Mouse (Mus musculus): ENCODE results near the gene Sncg. TPM values are rescaled to one million over a fixed set of nuclear protein-coding genes. Genes with fewer than 3 reads are reported as not detected.
"Not testable (repeated sequence)": the region's sequence is repeated elsewhere in the genome, so short reads cannot be mapped to it uniquely, and the experiment has no call there.

The Sncg gene
- total and polyA plus RNA-seq, 3 experiments: 0.21 to 0.50 (median 0.27) TPM

DNA sequence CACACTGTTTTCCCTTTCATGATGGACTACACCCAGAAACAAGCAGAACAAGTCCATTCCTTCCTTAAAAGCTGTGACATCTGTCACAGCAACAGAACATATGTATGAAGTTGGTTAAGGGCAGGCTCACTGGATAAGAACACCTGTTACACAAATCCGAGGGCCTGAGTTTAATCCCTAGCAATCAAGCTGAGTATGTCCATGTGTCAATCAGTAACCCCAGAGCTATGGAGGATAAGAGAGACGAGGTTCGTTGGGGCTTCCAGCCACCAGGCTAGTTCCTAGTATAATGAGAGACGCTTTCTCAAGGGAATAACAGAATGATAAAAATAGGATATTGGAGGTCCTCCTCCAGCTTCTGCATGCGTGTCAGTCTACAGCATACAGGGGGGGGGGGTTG is 42.9 kb upstream of the Sncg start:
- in situ Hi-C loops (cut with MboI; ENCODE audit: low pct_ligation_motif_present, low pct_unique_long_range_greater_than_20kb, low sequenced_read_pairs) (no loop called here), dilution Hi-C loops (cut with MboI; ENCODE audit: extremely low pct_ligation_motif_present, extremely low pct_unique_long_range_greater_than_20kb, low sequenced_read_pairs) (no loop called here)
- Histone ChIP-seq H3K27ac (ENCODE audit: insufficient read depth, low read depth) (no peak overlapping the region), H3K36me3 (replicated peaks in 1 of 2; ENCODE audit: control insufficient read depth in 1 of 2, insufficient read depth in 1 of 2, low read length in 1 of 2) (peaks cover 35 to 72% of the 10 kb centered on the region in 2 experiments), H3K4me1 (ENCODE audit: control insufficient read depth in 1 of 2, insufficient read depth in 2 of 2) (no peaks in the 10 kb centered on the region), H3K4me2 (ENCODE audit: insufficient read depth, low read depth, poor library complexity, severe bottlenecking) (no peak overlapping the region), H3K4me3 (replicated peaks in 1 of 3; ENCODE audit: low read depth in 2 of 3, low read length in 2 of 3, poor library complexity in 1 of 3) (no peak overlapping the region), H3K9me3 (replicated peaks; ENCODE audit: low read length) (no peaks in the 10 kb centered on the region), H3K27me3 (replicated peaks) (no peaks in the 10 kb centered on the region), H3K9ac (ENCODE audit: insufficient read depth, low read depth) (no peak overlapping the region), H3K79me2 (replicated peaks; ENCODE audit: control insufficient read depth, extremely low read depth, insufficient read depth, poor library complexity, severe bottlenecking) (no peaks in the 10 kb centered on the region)
- DNase-seq (ENCODE audit: extremely low read depth): no peak
- TF ChIP-seq KAT2A (IDR thresholded peaks at IDR 0.05; ENCODE audit: insufficient replicate concordance, low read length) (no peak), MEF2A (IDR thresholded peaks at IDR 0.05; ENCODE audit: borderline replicate concordance, low read depth, low read length) (no peak), ZKSCAN1 (IDR thresholded peaks at IDR 0.05; ENCODE audit: borderline replicate concordance, low read depth, low read length) (no peak), HCFC1 (IDR thresholded peaks at IDR 0.05; ENCODE audit: low read depth, low read length) (no peak), RAD21 (IDR thresholded peaks at IDR 0.05; ENCODE audit: low read depth, low read length) (no peak), SIN3A (IDR thresholded peaks at IDR 0.05; ENCODE audit: low read length) (no peak), SMC3 (IDR thresholded peaks at IDR 0.05; ENCODE audit: low read depth, low read length) (no peak), TBP (conservative IDR thresholded peaks at IDR 0.05; ENCODE audit: low read depth, low read length) (no peak), MYC (IDR thresholded peaks at IDR 0.05; ENCODE audit: low read depth, low read length) (no peak), MXI1 (IDR thresholded peaks at IDR 0.05; ENCODE audit: low read depth, low read length) (no peak), CHD1 (IDR thresholded peaks at IDR 0.05; ENCODE audit: low read depth, low read length) (no peak), CTCF (conservative IDR thresholded peaks at IDR 0.05 in 1 of 2, IDR thresholded peaks at IDR 0.05 in 1 of 2; ENCODE audit: low read depth in 2 of 2, low read length in 2 of 2) (no peak), UBTF (IDR thresholded peaks at IDR 0.05; ENCODE audit: low read depth, low read length) (no peak), TCF12 (IDR thresholded peaks at IDR 0.05; ENCODE audit: low read depth, low read length) (no peak)

GRCm38 (mm10) chr14:34416946-34417345 is 42.4 kb upstream of the Sncg start:
- H3K27me3 ChIP-seq (replicated peaks); H3K9me3 ChIP-seq (replicated peaks; ENCODE audit: low read length); H3K9ac ChIP-seq (ENCODE audit: insufficient read depth, low read depth); H3K4me3 ChIP-seq (replicated peaks in 1 of 3; ENCODE audit: low read depth in 2 of 3, low read length in 2 of 3, poor library complexity in 1 of 3); dilution Hi-C loops (cut with MboI; ENCODE audit: extremely low pct_ligation_motif_present, extremely low pct_unique_long_range_greater_than_20kb, low sequenced_read_pairs); in situ Hi-C loops (cut with MboI; ENCODE audit: low pct_ligation_motif_present, low pct_unique_long_range_greater_than_20kb, low sequenced_read_pairs); H3K4me1 ChIP-seq (ENCODE audit: control insufficient read depth in 1 of 2, insufficient read depth in 2 of 2); DNase-seq (ENCODE audit: extremely low read depth); H3K27ac ChIP-seq (ENCODE audit: insufficient read depth, low read depth); H3K4me2 ChIP-seq (ENCODE audit: insufficient read depth, low read depth, poor library complexity, severe bottlenecking); H3K79me2 ChIP-seq (replicated peaks; ENCODE audit: control insufficient read depth, extremely low read depth, insufficient read depth, poor library complexity, severe bottlenecking): not testable (repeated sequence)
- H3K36me3 ChIP-seq (replicated peaks in 1 of 2; ENCODE audit: control insufficient read depth in 1 of 2, insufficient read depth in 1 of 2, low read length in 1 of 2): peaks cover 34 to 72% of the 10 kb centered on the region in 2 experiments
